Mouse (Mus musculus): ENCODE data around the gene Ipo13.

DNA sequence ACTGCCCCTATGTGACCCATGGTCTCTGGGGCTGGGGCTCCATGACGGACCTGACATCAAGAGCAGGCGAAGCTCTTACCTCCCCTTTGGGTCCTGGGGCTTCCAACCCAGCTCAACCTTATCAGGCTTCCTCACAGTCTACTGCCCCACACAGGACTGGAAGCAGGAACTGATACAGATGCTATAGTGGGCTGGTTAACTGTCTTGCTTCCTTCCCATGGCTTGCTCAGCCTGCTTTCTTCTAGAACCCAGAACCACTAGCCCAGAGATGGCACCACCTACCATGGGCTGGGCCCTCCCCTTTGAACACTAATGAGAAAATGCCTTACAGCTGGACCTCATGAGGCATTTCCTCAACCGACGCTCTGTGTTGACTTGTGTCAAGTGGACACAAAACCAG lies 2.6 kb upstream of the Ipo13 start:
- TF ChIP-seq CTCF (IDR thresholded peaks at IDR 0.05; ENCODE audit: extremely low read depth, insufficient read depth, insufficient read length, insufficient replicate concordance) (no peak), POLR2A (IDR thresholded peaks at IDR 0.05; ENCODE audit: low read depth, low read length) (no peak)

All from spleen, adult 2 months (tissue).